Mouse (Mus musculus) bone marrow, adult 2 months (tissue): ENCODE measurements around the gene Timm10. TPM values are rescaled to one million over a fixed set of nuclear protein-coding genes. Genes with fewer than 3 reads are reported as not detected.
A peak's percentile ranks its signal among the peaks of the same experiment; 100 is the strongest.

ENCODE experiments used
- H3K27ac ChIP-seq: fragments of 200-500 bp; 2 replicates; pipeline ENCODE4 v1.5.1; 2012; ENCODE audit warnings: low read depth, mild to moderate bottlenecking, control low read depth, inconsistent platforms, low read length; ENCODE audit not compliant: control insufficient read depth, poor library complexity, insufficient read depth
- H3K4me1 ChIP-seq: fragments of 200-500 bp; 2 replicates; pipeline ENCODE4 v1.6.1; 2011; ENCODE audit warnings: low read length; ENCODE audit not compliant: control insufficient read depth, insufficient read depth
- H3K4me3 ChIP-seq: fragments of 200-500 bp; replicated peaks from 2 replicates; pipeline ENCODE3; 2011; ENCODE audit warnings: mild to moderate bottlenecking, low read depth, low read length, control low read depth; ENCODE audit not compliant: control insufficient read depth
- CTCF ChIP-seq: fragments of 200-500 bp; IDR thresholded peaks from 2 replicates; pipeline ENCODE4 v1.5.1; 2011; ENCODE audit warnings: low read length, control low read depth; ENCODE audit not compliant: control insufficient read depth, insufficient read depth
- POLR2A ChIP-seq: fragments of 200-500 bp; IDR thresholded peaks from 2 replicates; pipeline ENCODE4 v1.6.1; 2011; ENCODE audit warnings: low read depth, mild to moderate bottlenecking, control low read depth, low read length, borderline replicate concordance; ENCODE audit not compliant: control insufficient read depth
- WGBS: fragments of 180-500 bp; shearing (Covaris S2); methylation state at CpG from one replicate; pipeline ENCODE4 v1.1.7; 2018; 5-methylcytosine and 5-hydroxymethylcytosine counted together
- polyA plus RNA-seq: library from polyadenylated mRNA; stranded (reverse); fragments of >200 nt; gene quantifications from 2 replicates; pipeline ENCODE4 v1.2.4, GENCODE M21; 2011; ENCODE audit warnings: low replicate concordance; ENCODE audit not compliant: missing spikeins, insufficient read depth, insufficient read length

The Timm10 gene
- polyA plus RNA-seq: 21.8 and 33.8 TPM in 2 replicates

DNA sequence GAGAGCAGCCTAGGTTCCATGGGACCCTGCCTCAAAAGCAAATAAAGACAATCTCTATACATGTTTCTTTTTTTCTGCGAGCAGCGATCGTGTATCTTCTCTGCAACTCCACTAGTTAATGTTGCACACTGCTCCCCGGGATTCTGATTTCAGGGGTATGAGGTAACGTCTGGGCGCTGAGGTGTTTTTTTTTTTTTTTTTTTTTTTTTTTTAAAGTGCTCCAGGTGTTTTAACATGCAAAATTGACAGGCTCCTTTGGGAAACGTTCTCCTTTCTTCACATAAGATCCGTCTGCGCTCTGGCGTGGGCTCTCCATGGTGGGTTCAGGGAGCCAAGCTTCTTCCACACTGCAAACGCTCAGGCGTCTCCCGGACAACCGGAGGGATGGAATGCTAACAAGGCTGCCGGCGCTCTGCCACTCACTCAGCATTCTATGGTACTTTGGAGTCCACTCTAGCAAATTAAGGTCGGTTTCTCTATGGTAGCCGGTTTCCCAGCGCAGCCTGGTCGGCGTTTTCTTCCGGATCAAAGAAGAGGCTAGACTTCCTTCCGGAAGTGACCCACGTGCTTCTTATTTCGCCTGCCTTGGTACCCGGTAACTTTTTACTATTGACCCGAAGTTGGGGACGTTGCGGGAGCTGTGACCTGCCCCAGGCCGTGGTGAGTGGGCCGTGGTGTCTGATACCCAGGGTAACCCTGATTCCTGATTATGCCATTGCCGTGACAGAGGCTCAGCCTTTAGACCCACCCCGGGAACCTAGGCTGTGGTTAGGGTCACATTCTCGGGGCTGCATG lies at the start of gene Timm10:
Gene Timm10, plus strand, starts transcription at position 510 of the 795 bp plus-strand sequence.
- Histone ChIP-seq H3K4me1 (peaks cover 1% of the 10 kb centered on the region; the same call in 1 of the 2 replicates), H3K27ac (peak within 1 kb of the TSS; percentile 36)
- WGBS: under 1% methylated on average over 34 of the region's 34 CpGs

GRCm38 (mm10) chr2:84777706-84778105 lies 49.1 kb upstream of the Timm10 start:
- Histone ChIP-seq H3K4me1 (no peaks in the 10 kb centered on the region), H3K27ac (no peak overlapping the region), H3K4me3 (no peak overlapping the region)
- TF ChIP-seq POLR2A: no peak
- TF ChIP-seq CTCF: no peak
- 86% methylated on average over 3 of the region's 3 CpGs for WGBS

More for the DNA sequence above, at the start of gene Timm10:
- no peak for TF ChIP-seq CTCF
- no peak for TF ChIP-seq POLR2A
- peak within 1 kb of the TSS; percentile 80 for H3K4me3 ChIP-seq

- H3K4me1 ChIP-seq: no peaks in the 10 kb centered on the region
- TF ChIP-seq POLR2A: no peak
- TF ChIP-seq CTCF: peak; percentile 29; the same call in 1 of the 2 replicates
- 29% methylated on average over 6 of the region's 6 CpGs for WGBS
These were observed 47.6 kb upstream of the Timm10 start for GRCm38 (mm10) chr2:84779210-84779609.

GRCm38 (mm10) chr2:84783315-84783714 lies 43.5 kb upstream of the Timm10 start:
- TF ChIP-seq POLR2A (no peak), CTCF (no peak)
- WGBS: 0% methylated on average over 1 of the region's 1 CpGs
- Histone ChIP-seq H3K4me1 (no peaks in the 10 kb centered on the region), H3K4me3 (no peak overlapping the region), H3K27ac (no peak overlapping the region)

More at GRCm38 (mm10) chr2:84779210-84779609, 47.6 kb upstream of the Timm10 start:
- H3K4me3 ChIP-seq: no peak overlapping the region
- H3K27ac ChIP-seq: no peak overlapping the region

DNA sequence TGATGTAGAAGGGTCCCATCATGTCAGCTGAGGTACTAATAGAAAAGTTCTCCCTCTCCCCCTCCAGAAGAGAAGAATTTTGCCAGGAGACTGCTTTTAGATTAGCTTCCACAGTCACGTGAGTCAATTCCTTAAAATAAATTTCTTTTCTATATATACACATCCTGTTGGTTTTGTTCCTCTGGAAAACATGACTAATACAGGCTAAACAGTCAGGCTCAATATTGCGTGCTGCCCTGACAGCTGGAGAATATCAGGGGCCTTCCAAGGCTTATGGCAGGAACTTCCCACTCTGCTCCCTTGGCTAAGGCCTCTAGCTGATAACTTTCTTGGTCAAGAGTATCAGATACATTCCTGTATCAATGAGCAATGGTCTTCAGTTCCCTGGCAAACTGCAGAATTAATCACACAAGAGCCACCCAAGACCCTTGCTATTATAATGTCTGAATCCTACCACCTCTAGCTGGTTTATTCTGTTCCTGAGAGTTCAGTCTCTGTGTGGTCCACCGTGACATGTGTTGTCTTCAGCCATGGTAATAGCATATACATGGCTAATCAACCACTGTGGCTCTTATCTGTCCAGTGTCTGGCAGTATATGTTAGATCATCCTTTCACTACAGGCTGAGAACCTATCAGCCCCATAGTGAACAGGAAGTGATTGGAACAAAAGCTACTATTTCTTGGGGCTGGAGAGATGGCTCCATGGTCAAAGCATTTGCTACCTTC lies 42.8 kb upstream of the Timm10 start:
- Histone ChIP-seq H3K4me1 (no peaks in the 10 kb centered on the region), H3K27ac (no peak overlapping the region), H3K4me3 (no peak overlapping the region)
- TF ChIP-seq POLR2A (no peak), CTCF (no peak)
- 63% methylated on average over 3 of the region's 3 CpGs for WGBS

DNA sequence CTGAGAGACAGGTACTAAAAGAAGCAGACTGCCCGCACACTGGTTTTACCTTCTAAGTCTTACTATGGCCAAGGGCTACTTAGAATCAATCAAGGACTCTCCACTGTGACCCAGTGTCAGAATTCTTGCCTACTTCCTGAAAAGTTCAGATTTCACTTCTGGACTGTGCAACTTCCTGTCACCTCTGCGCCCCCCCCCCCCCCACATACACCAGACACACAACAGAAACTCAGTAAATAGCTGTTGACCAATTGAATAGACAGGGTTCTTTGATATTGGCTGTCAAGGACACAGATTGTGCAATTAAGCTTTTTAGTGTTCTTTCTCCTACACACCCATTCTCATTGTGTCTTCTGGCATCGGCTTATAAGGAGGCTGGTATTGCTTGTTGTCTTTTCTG lies 38.5 kb upstream of the Timm10 start:
- no peak for TF ChIP-seq POLR2A
- no peak for TF ChIP-seq CTCF

GRCm38 (mm10) chr2:84790418-84790817 lies 36.4 kb upstream of the Timm10 start:
- H3K4me1 ChIP-seq: no peaks in the 10 kb centered on the region
- WGBS: 83% methylated on average over 9 of the region's 9 CpGs
- no peak overlapping the region for H3K27ac ChIP-seq
- no peak overlapping the region for H3K4me3 ChIP-seq
- TF ChIP-seq POLR2A (no peak), CTCF (no peak)

More for the DNA sequence above, 38.5 kb upstream of the Timm10 start:
- Histone ChIP-seq H3K4me3 (no peak overlapping the region), H3K4me1 (no peaks in the 10 kb centered on the region), H3K27ac (no peak overlapping the region)
- 48% methylated on average over 3 of the region's 3 CpGs for WGBS

GRCm38 (mm10) chr2:84792516-84792915 lies 34.3 kb upstream of the Timm10 start:
- Histone ChIP-seq H3K4me1 (no peaks in the 10 kb centered on the region), H3K4me3 (no peak overlapping the region), H3K27ac (no peak overlapping the region)
- 59% methylated on average over 3 of the region's 3 CpGs for WGBS
- TF ChIP-seq POLR2A: no peak
- TF ChIP-seq CTCF: no peak
